Mouse (Mus musculus) hindbrain, embryonic 11.5 days (tissue): ENCODE results near the gene Slc38a6. TPM values are rescaled to one million over a fixed set of nuclear protein-coding genes. Genes with fewer than 3 reads are reported as not detected.

ENCODE experiments used
- ATAC-seq: fragments of 200-750 bp; cut with Nextera tagmentation; 2 replicates; pipeline ENCODE4 v1.8.0; 2017; ENCODE audit warnings: mild to moderate bottlenecking, moderate TSS enrichment, moderate library complexity; ENCODE audit not compliant: low FRiP score
- DNase-seq: peaks from one replicate; pipeline ENCODE4 v3.0.0-alpha.2; 2015; ENCODE audit warnings: low spot score
- H3K27ac ChIP-seq: fragments of 300-500 bp; sonication (generic); 2 replicates; pipeline ENCODE4 v1.5.1; 2014; ENCODE audit warnings: mild to moderate bottlenecking, low read depth, low read length
- H3K27me3 ChIP-seq: fragments of 300-500 bp; sonication (generic); 2 replicates; pipeline ENCODE4 v1.6.1; 2014; ENCODE audit warnings: mild to moderate bottlenecking, low read length, moderate library complexity, mixed read lengths; ENCODE audit not compliant: control insufficient read depth, insufficient read depth
- H3K36me3 ChIP-seq: fragments of 300-500 bp; sonication (generic); 2 replicates; pipeline ENCODE4 v1.6.1; 2014; ENCODE audit warnings: mild to moderate bottlenecking, low read length, moderate library complexity, mixed read lengths; ENCODE audit not compliant: control insufficient read depth, insufficient read depth
- H3K4me1 ChIP-seq: fragments of 300-500 bp; sonication (generic); replicated peaks from 2 replicates; pipeline ENCODE4 v1.6.1; 2014; ENCODE audit warnings: low read length, mixed read lengths; ENCODE audit not compliant: control insufficient read depth, insufficient read depth
- H3K4me2 ChIP-seq: fragments of 300-500 bp; sonication (generic); replicated peaks from 2 replicates; pipeline ENCODE4 v1.6.1; 2014; ENCODE audit warnings: mild to moderate bottlenecking, low read depth, low read length
- H3K4me3 ChIP-seq: fragments of 300-500 bp; sonication (generic); 2 replicates; pipeline ENCODE4 v1.5.1; 2014; ENCODE audit warnings: low read depth, low read length
- H3K9ac ChIP-seq: fragments of 300-500 bp; sonication (generic); 2 replicates; pipeline ENCODE4 v1.6.1; 2014; ENCODE audit warnings: low read depth, low read length
- H3K9me3 ChIP-seq: fragments of 300-500 bp; sonication (generic); 2 replicates; pipeline ENCODE4 v1.6.1; 2016; ENCODE audit warnings: low read length; ENCODE audit not compliant: control insufficient read depth
- WGBS: fragments of 180-500 bp; shearing (Covaris S2); extraction: QIAGEN DNeasy Blood & Tissue Kit; methylation state at CpG from one replicate; pipeline ENCODE4 v1.1.7; 2014; 5-methylcytosine and 5-hydroxymethylcytosine counted together
- polyA plus RNA-seq: library from polyadenylated mRNA; unstranded; fragments of >200 nt; fragmentation: Nextera tagmentation; extraction: Ambion mirVana; gene quantifications from 2 replicates; pipeline ENCODE4 v1.2.1, GENCODE M21; 2014

Gene Slc38a6
- polyA plus RNA-seq, 1 experiment from 2014 or later = 16.8 TPM

DNA sequence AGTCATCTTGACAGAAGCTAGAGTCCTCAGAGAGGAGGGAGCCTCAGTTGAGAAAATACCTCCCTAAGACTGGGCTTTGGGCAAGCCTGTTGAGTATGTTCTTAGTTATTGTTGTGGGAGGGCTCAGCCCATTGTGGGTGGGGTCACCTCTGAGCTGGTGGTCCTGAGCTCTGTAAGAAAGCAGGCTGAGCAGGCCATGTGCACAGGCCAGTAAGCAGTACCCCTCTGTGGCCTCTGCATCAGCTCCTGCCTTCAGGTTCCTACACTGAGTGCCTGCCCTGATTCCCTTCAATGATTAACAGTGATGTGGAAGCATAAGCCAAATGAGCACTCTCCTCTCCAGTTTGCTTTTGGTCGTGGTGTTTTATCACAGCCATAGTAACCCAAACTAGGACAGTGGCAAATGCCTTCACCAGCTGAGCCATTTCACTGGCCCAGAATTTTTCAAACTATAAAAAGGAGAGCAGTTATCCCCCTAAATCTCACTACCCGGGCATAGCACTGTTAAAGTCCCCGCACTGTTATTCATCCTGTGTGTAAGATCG, 114.0 kb downstream of the Slc38a6 start:
- Histone ChIP-seq H3K36me3 (no peaks in the 10 kb centered on the region), H3K9ac (no peak overlapping the region), H3K4me3 (no peak overlapping the region), H3K27ac (no peak overlapping the region), H3K9me3 (no peaks in the 10 kb centered on the region), H3K4me2 (no peak overlapping the region), H3K4me1 (no peaks in the 10 kb centered on the region), H3K27me3 (no peaks in the 10 kb centered on the region)
- ATAC-seq (no peak), DNase-seq (no peak)
- WGBS = 80% methylated on average over 4 of the region's 4 CpGs

DNA sequence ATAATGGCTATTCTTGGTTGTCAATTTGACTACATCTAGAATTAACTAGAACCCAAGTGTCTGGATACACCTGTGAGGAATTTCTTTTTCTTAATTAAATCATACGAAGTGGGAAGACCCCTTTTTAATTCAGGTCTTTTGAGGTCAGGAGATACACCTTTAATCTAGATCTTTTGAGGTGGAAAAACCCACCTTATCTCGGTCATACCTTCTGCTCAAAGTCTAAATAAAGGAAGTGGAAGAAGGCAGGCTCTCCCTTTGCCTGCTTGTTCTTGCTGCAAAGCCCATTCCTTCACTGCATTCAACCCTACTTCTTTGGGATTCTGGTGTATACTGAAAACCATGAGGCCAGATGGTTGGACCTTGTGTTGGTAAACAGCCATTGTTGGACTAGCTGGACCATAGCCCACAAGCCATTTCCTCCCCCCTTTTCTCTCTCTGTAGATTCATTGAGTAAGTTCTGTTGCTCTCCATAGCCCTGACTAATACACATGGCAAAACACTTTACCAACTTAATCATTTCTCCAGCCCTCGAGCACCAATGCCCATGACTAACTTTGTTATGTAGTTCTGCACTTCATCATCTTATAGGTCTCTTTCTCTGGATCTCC, 115.0 kb downstream of the Slc38a6 start:
- 77% methylated on average over 3 of the region's 3 CpGs for WGBS
- H3K9ac ChIP-seq = no peak overlapping the region
- H3K4me1 ChIP-seq = no peaks in the 10 kb centered on the region
- H3K27me3 ChIP-seq = no peaks in the 10 kb centered on the region
- no peak for ATAC-seq
- no peak overlapping the region for H3K4me3 ChIP-seq
- H3K36me3 ChIP-seq = no peaks in the 10 kb centered on the region
- no peak for DNase-seq
- H3K4me2 ChIP-seq = no peak overlapping the region
- H3K27ac ChIP-seq = no peak overlapping the region
- H3K9me3 ChIP-seq = no peaks in the 10 kb centered on the region

DNA sequence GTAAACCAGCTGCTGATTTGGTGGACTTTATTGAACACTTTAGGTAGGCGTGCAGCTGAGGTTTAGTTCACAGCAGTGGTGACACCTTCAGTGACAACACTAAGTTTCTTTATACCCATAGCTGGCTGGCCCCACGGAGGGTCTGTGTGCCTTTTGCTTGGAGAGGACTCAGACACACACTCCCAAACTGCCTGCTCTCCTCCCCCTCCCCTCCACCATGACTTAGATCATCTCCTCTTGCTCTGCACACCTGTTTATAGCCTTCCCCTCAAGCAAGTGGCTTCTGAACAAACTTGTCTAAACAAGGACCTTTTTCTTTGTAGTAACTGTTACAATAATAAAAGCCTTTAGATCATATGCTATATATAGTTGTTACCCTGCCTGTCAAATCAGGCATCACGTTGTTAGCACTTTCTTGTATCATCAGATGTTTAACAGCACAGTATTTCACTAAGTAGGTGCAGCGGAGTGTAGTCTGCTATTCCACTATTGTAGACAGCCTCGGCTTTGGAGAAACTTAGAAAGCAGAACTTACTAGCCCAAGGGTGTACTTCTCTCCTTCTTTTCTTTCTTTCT, 115.6 kb downstream of the Slc38a6 start:
- no peak overlapping the region for H3K27ac ChIP-seq
- no peak overlapping the region for H3K4me2 ChIP-seq
- no peaks in the 10 kb centered on the region for H3K27me3 ChIP-seq
- no peaks in the 10 kb centered on the region for H3K4me1 ChIP-seq
- WGBS = 78% methylated on average over 5 of the region's 5 CpGs
- ATAC-seq (no peak), DNase-seq (no peak)
- no peak overlapping the region for H3K9ac ChIP-seq
- H3K9me3 ChIP-seq = no peaks in the 10 kb centered on the region
- no peaks in the 10 kb centered on the region for H3K36me3 ChIP-seq
- H3K4me3 ChIP-seq = no peak overlapping the region

DNA sequence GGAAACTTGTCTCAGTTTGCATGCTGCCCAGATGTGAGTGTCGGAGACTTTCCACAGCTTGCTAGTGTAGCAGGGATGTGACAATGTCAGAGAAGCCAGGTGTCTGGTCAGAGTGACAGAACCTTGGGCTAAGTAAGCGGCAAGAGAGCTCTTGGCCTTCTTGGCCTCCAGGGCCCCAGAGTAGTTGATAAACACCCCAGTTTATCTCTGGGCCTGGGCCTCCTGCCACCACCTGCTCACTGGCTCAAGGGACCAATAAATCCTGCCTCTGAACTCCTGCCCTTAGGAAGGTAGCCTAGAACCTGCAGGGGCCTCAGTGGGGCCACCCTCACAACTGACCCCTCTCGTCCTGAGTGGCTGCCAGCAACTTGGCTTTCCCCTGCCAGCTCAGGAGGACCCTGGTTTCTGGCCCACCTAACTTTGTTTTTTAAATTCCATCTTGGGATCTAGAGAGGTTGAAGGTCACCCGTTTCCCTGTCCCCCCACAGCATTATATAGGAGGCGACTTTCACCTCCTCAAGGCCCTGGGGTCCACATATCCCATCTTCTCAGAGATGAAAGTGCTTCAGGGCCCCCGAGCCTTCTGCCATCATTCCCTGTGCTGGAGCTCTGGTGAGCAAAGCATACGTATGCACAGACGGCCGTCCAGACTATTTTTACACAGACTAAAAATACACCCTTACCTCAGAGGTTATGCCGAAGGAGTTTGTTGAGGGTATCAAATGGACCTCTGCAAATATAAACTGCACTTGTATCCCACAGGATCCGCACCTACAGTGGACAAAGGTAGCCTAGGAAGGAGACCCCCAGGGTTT, 116.5 kb downstream of the Slc38a6 start:
- no peak for ATAC-seq
- no peak overlapping the region for H3K27ac ChIP-seq
- no peaks in the 10 kb centered on the region for H3K36me3 ChIP-seq
- H3K9ac ChIP-seq = no peak overlapping the region
- no peaks in the 10 kb centered on the region for H3K9me3 ChIP-seq
- DNase-seq = no peak
- H3K4me1 ChIP-seq = no peaks in the 10 kb centered on the region
- no peak overlapping the region for H3K4me2 ChIP-seq
- WGBS = 88% methylated on average over 11 of the region's 11 CpGs
- no peak overlapping the region for H3K4me3 ChIP-seq
- no peaks in the 10 kb centered on the region for H3K27me3 ChIP-seq

Other genes with a start within 250 kb of the Slc38a6 start
- gene Six1, start 232.9 kb upstream of the Slc38a6 start, polyA plus RNA-seq = 24.6 and 28.8 TPM in 2 replicates
- 6.5 and 7.3 TPM in 2 replicates for gene Six4, start 173.3 kb upstream of the Slc38a6 start, polyA plus RNA-seq
- 36.7 and 40.9 TPM in 2 replicates for gene Mnat1, start 163.1 kb upstream of the Slc38a6 start, polyA plus RNA-seq
- 19.2 and 22.3 TPM in 2 replicates for gene Trmt5, start 69 bp upstream of the Slc38a6 start, polyA plus RNA-seq